Mouse (Mus musculus) G1E (cell line): ENCODE measurements at regions not wholly inside any gene's neighbourhood (a gene's known extent, or its start where the extent isn't known, plus 50 kb on each side); places are given as distances from the start of the nearest gene placed in this dataset.

Source experiments
- CTCF ChIP-seq: IDR thresholded peaks from 2 replicates; pipeline ENCODE4 v1.5.1; 2012; ENCODE audit warnings: low read depth, low read length, inconsistent platforms, mixed read lengths
- GATA1 ChIP-seq: IDR thresholded peaks from 2 replicates; pipeline ENCODE4 v1.6.1; 2012; ENCODE audit warnings: borderline replicate concordance, low read length, inconsistent platforms, mixed read lengths
- POLR2AphosphoS5 ChIP-seq: IDR thresholded peaks from 2 replicates; pipeline ENCODE4 v1.6.1; 2012; ENCODE audit warnings: low read depth, low read length, inconsistent platforms; ENCODE audit not compliant: insufficient replicate concordance
- TAL1 ChIP-seq: conservative IDR thresholded peaks from 2 replicates; pipeline ENCODE4 v1.6.1; 2012; ENCODE audit warnings: low read depth, low read length, inconsistent platforms, mixed read lengths

DNA sequence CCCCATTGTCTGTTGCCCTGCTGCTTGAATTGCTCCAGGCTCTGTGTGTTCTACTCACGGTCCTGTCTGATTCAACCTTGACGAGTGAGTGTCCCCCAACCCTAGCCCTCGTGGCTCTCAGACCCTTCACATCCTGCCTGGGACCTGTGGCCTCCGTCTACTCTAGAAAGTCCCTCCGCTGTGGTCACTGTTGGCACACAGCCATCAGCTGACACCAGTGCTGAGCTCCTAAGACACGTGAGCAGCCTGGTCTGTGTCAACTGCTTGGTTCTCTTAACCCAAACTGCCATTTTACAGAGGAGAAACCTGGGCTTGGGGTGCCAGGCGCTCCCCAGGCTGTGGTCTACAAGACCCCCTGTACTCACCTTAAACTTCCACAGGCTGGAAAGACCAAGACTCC lies 74.3 kb upstream of the Shb start:
- TF ChIP-seq CTCF, result no peak
- no peak for TF ChIP-seq GATA1
- no peak for TF ChIP-seq TAL1
- TF ChIP-seq POLR2AphosphoS5, result no peak
